Mouse (Mus musculus) frontal cortex, postnatal 36 days (tissue): ENCODE data around the gene Acap2.

Source experiments
- DNase-seq, 2 experiments: peaks; one replicate each; pipeline ENCODE4 v3.0.0; 2022; ENCODE audit warnings: low spot score in 2 of 2

The Acap2 gene

GRCm38 (mm10) chr16:31047186-31047898 lies 153.7 kb downstream of the Acap2 start:
- DNase-seq = no peak

GRCm38 (mm10) chr16:31046217-31046659 lies 154.8 kb downstream of the Acap2 start:
- peak; percentile 28 to 60 for DNase-seq

GRCm38 (mm10) chr16:31045211-31045610 lies 155.8 kb downstream of the Acap2 start:
- no peak for DNase-seq

- DNase-seq = no peak
Measured at GRCm38 (mm10) chr16:31043136-31043535, 157.9 kb downstream of the Acap2 start.
